Mouse (Mus musculus) embryonic facial prominence, embryonic 11.5 days (tissue): ENCODE results near the gene Yjefn3. TPM values are rescaled to one million over a fixed set of nuclear protein-coding genes. Genes with fewer than 3 reads are reported as not detected.

ENCODE experiments used
- ATAC-seq: fragments of 200-750 bp; cut with Nextera tagmentation; replicated peaks from 2 replicates; pipeline ENCODE4 v1.8.0; 2017; ENCODE audit warnings: low read depth; ENCODE audit not compliant: insufficient number of reproducible peaks, low FRiP score, low TSS enrichment
- DNase-seq: peaks from one replicate; pipeline ENCODE4 v3.0.0-alpha.2; 2015; ENCODE audit warnings: low spot score
- H3K27ac ChIP-seq: fragments of 300-500 bp; sonication (generic); replicated peaks from 2 replicates; pipeline ENCODE4 v1.5.1; 2014; ENCODE audit warnings: mild to moderate bottlenecking, low read depth, low read length, control low read depth
- H3K27me3 ChIP-seq: fragments of 300-500 bp; sonication (generic); 2 replicates; pipeline ENCODE4 v1.6.1; 2014; ENCODE audit warnings: mild to moderate bottlenecking, low read length, moderate library complexity, mixed read lengths; ENCODE audit not compliant: control insufficient read depth, insufficient read depth
- H3K36me3 ChIP-seq: fragments of 300-500 bp; sonication (generic); replicated peaks from 2 replicates; pipeline ENCODE4 v1.6.1; 2014; ENCODE audit warnings: low read depth, mild to moderate bottlenecking, low read length, moderate library complexity, mixed read lengths; ENCODE audit not compliant: control insufficient read depth, insufficient read depth
- H3K4me1 ChIP-seq: fragments of 300-500 bp; sonication (generic); 2 replicates; pipeline ENCODE4 v1.6.1; 2014; ENCODE audit warnings: low read length, mixed read lengths; ENCODE audit not compliant: control insufficient read depth, insufficient read depth
- H3K4me2 ChIP-seq: fragments of 300-500 bp; sonication (generic); 2 replicates; pipeline ENCODE4 v1.6.1; 2014; ENCODE audit warnings: low read depth, mild to moderate bottlenecking, control low read depth, low read length, moderate library complexity
- H3K4me3 ChIP-seq: fragments of 300-500 bp; sonication (generic); 2 replicates; pipeline ENCODE4 v1.5.1; 2014; ENCODE audit warnings: low read depth, low read length, control low read depth
- H3K9ac ChIP-seq: fragments of 300-500 bp; sonication (generic); replicated peaks from 2 replicates; pipeline ENCODE4 v1.6.1; 2014; ENCODE audit warnings: mild to moderate bottlenecking, control low read depth, low read length
- H3K9me3 ChIP-seq: fragments of 300-500 bp; sonication (generic); replicated peaks from 2 replicates; pipeline ENCODE4 v1.6.1; 2016; ENCODE audit warnings: mild to moderate bottlenecking, low read length, inconsistent platforms, mixed read lengths; ENCODE audit not compliant: control insufficient read depth
- WGBS: fragments of 180-500 bp; shearing (Covaris S2); extraction: QIAGEN DNeasy Blood & Tissue Kit; methylation state at CpG from one replicate; pipeline ENCODE4 v1.1.7; 2014; 5-methylcytosine and 5-hydroxymethylcytosine counted together
- polyA plus RNA-seq: library from polyadenylated mRNA; unstranded; fragments of >200 nt; fragmentation: Nextera tagmentation; extraction: Ambion mirVana; gene quantifications from 2 replicates; pipeline ENCODE4 v1.2.1, GENCODE M21; 2014

Gene Yjefn3
- polyA plus RNA-seq, 1 experiment from 2014 or later: 3.6 TPM

- WGBS: 73% methylated on average over 10 of the region's 10 CpGs
- H3K27me3 ChIP-seq: peaks cover 29% of the 10 kb centered on the region
Measured at GRCm38 (mm10) chr8:69876967-69877366, 25.5 kb downstream of the Yjefn3 start.

DNA sequence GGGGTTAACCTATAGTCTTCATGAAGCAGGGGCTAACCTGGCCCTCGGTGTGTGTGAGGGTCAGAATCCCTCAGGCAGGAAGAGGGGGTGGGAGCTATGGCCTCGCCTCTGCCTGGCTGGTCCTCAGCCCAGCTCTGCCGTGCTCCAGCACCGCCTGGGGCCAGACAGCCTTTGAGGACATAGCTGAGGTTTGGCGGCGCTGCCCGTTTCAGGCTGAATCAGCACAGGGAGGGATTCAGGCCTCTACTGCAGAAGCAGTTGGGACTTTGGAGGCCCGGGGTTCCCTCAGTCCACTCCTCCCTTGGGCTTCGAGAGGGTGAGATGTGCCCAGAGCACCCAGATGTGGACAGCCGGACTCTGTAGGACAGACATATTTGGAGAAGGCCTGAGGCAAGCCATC, 26.4 kb downstream of the Yjefn3 start:
- no peak for DNase-seq
- Histone ChIP-seq H3K4me2 (no peak overlapping the region), H3K9ac (no peak overlapping the region), H3K4me3 (no peak overlapping the region), H3K27me3 (peaks cover 20% of the 10 kb centered on the region), H3K4me1 (no peaks in the 10 kb centered on the region; the same call in 1 of the 2 replicates), H3K36me3 (no peaks in the 10 kb centered on the region), H3K27ac (no peak overlapping the region), H3K9me3 (no peaks in the 10 kb centered on the region)
- ATAC-seq: no peak
- WGBS: 32% methylated on average over 10 of the region's 10 CpGs

More at GRCm38 (mm10) chr8:69876967-69877366, 25.5 kb downstream of the Yjefn3 start:
- no peak overlapping the region for H3K4me3 ChIP-seq
- H3K4me2 ChIP-seq: no peak overlapping the region
- H3K9me3 ChIP-seq: no peaks in the 10 kb centered on the region
- no peaks in the 10 kb centered on the region; the same call in 1 of the 2 replicates for H3K4me1 ChIP-seq
- no peaks in the 10 kb centered on the region for H3K36me3 ChIP-seq
- no peak overlapping the region for H3K27ac ChIP-seq
- ATAC-seq (no peak), DNase-seq (no peak)
- no peak overlapping the region for H3K9ac ChIP-seq

- Histone ChIP-seq H3K27me3 (peaks cover 6% of the 10 kb centered on the region), H3K4me2 (no peak overlapping the region), H3K36me3 (no peaks in the 10 kb centered on the region), H3K4me1 (no peaks in the 10 kb centered on the region), H3K4me3 (no peak overlapping the region), H3K9ac (no peak overlapping the region), H3K27ac (no peak overlapping the region), H3K9me3 (no peaks in the 10 kb centered on the region)
- DNase-seq: no peak
- ATAC-seq: no peak
- WGBS: 79% methylated on average over 13 of the region's 13 CpGs
Measured at GRCm38 (mm10) chr8:69874654-69875053, 27.9 kb downstream of the Yjefn3 start.

DNA sequence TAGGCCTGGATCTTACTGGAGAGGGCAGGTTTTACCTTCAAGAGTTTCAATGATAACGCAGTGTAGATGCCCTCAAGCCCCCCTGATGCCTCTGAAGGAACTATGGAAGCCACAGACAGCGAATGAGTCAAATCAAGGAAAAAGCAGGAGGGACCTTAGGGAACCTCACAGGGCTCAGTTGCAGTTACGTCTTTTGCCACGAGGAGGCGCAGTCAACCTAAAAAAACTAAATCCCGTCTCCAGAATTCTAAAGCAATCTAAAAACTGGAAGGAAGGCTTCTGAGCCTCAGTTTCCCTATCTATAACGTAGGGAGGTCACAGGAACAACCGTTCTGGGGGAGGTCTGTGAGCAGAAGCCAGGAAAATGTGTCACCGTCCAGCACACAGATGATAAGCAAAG, 28.4 kb downstream of the Yjefn3 start:
- H3K4me2 ChIP-seq: no peak overlapping the region
- peak; percentile 82 for DNase-seq
- peaks cover 2% of the 10 kb centered on the region for H3K27me3 ChIP-seq
- H3K27ac ChIP-seq: no peak overlapping the region
- no peak overlapping the region for H3K9ac ChIP-seq
- ATAC-seq: no peak
- H3K36me3 ChIP-seq: no peaks in the 10 kb centered on the region
- H3K9me3 ChIP-seq: no peaks in the 10 kb centered on the region
- H3K4me3 ChIP-seq: no peak overlapping the region
- no peaks in the 10 kb centered on the region for H3K4me1 ChIP-seq
- WGBS: 7% methylated on average over 9 of the region's 9 CpGs

DNA sequence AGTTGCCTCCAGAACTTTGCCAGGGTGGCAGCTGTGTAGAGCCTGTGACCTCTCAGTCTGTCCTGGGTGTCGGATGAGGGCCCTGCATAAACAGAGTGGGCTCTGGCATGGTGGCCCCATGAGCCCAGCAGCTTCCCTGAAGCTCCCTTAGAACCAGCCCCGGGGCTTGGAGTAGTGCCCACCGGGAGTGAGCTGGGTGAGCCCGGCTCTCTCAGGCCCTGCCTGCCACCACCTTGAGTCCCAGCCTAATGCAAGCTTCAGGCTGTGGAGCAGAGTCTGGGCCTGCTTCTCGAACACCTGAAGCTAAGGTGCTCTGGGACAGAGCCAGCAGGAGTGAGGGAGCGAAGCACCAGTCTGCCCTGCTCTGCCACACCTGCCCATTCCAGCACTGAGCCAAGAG, 31.6 kb downstream of the Yjefn3 start:
- Histone ChIP-seq H3K36me3 (no peaks in the 10 kb centered on the region), H3K4me1 (no peaks in the 10 kb centered on the region), H3K27ac (no peak overlapping the region), H3K9me3 (no peaks in the 10 kb centered on the region), H3K4me3 (no peak overlapping the region), H3K27me3 (no peaks in the 10 kb centered on the region; the same call in none of the 2 replicates), H3K9ac (no peak overlapping the region), H3K4me2 (no peak overlapping the region)
- DNase-seq (no peak), ATAC-seq (no peak)
- WGBS: 85% methylated on average over 6 of the region's 6 CpGs

DNA sequence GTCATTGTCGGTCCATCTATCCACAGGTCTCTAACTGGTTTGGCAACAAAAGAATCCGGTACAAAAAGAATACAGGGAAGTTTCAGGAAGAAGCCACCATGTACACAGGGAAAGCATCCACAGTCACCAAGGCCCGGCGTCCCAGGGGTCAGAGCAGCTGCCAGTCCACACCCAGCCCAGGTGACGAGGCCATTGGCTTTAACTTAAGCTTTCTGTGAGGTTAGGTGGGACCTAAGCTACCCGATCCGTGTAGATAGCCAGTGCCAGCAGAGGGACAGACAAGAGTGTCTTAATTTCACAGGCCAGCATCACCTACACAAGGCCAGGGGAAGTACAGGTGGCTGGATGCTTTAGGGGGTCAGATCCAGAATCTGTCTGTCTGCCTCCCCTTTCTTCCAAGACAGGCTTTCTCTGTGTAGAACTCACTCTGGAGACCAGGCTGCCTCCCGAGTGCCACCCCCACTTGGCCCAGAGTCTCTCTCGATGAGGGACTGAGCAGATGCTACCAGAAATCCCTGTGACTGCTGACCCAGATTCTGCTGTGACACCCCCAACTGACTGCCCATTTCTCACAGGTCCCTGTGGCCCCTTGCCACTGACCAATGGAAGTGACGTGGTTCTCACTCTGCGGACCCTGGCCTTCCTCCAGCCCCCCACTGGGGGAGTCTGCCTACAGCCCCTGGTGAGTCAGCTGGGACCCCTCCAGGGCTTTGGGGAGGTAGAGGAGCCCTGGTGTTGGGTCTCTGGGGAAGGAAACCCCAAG, 32.3 kb downstream of the Yjefn3 start:
- H3K4me2 ChIP-seq: no peak overlapping the region
- no peaks in the 10 kb centered on the region; the same call in none of the 2 replicates for H3K27me3 ChIP-seq
- DNase-seq (no peak), ATAC-seq (no peak)
- H3K36me3 ChIP-seq: no peaks in the 10 kb centered on the region
- WGBS: 84% methylated on average over 11 of the region's 11 CpGs
- no peaks in the 10 kb centered on the region for H3K9me3 ChIP-seq
- no peak overlapping the region for H3K27ac ChIP-seq
- no peak overlapping the region for H3K9ac ChIP-seq
- no peaks in the 10 kb centered on the region for H3K4me1 ChIP-seq
- no peak overlapping the region for H3K4me3 ChIP-seq

- Histone ChIP-seq H3K9ac (no peak overlapping the region), H3K9me3 (no peaks in the 10 kb centered on the region), H3K4me3 (no peak overlapping the region), H3K27me3 (no peaks in the 10 kb centered on the region), H3K27ac (no peak overlapping the region), H3K4me2 (no peak overlapping the region), H3K36me3 (no peaks in the 10 kb centered on the region), H3K4me1 (no peaks in the 10 kb centered on the region)
- DNase-seq (no peak), ATAC-seq (no peak)
- WGBS: 58% methylated on average over 5 of the region's 5 CpGs
Measured at GRCm38 (mm10) chr8:69867696-69868326, 34.7 kb downstream of the Yjefn3 start.

- H3K4me3 ChIP-seq: no peak overlapping the region
- H3K9me3 ChIP-seq: no peaks in the 10 kb centered on the region
- no peaks in the 10 kb centered on the region for H3K4me1 ChIP-seq
- H3K36me3 ChIP-seq: no peaks in the 10 kb centered on the region
- H3K4me2 ChIP-seq: no peak overlapping the region
- WGBS: 70% methylated on average over 5 of the region's 5 CpGs
- ATAC-seq (no peak), DNase-seq (no peak)
- H3K27ac ChIP-seq: no peak overlapping the region
- no peak overlapping the region for H3K9ac ChIP-seq
- H3K27me3 ChIP-seq: no peaks in the 10 kb centered on the region
Measured at GRCm38 (mm10) chr8:69864180-69864579, 38.3 kb downstream of the Yjefn3 start.
